Mouse (Mus musculus): ENCODE measurements around the gene 1700029H14Rik.

GRCm38 (mm10) chr8:13504894-13505674, 57.2 kb downstream of the 1700029H14Rik start:
- TF ChIP-seq CTCF (IDR thresholded peaks at IDR 0.05; ENCODE audit: low read depth), result no peak
- TF ChIP-seq EP300 (IDR thresholded peaks at IDR 0.05; ENCODE audit: low read depth), result no peak

Data from liver, postnatal 0 days (tissue).